Mouse (Mus musculus) stomach, embryonic 16.5 days (tissue): ENCODE results near the gene Cttn. TPM values are rescaled to one million over a fixed set of nuclear protein-coding genes. Genes with fewer than 3 reads are reported as not detected.

ENCODE experiments used
- ATAC-seq: fragments of 200-750 bp; cut with Nextera tagmentation; 2 replicates; pipeline ENCODE4 v1.8.0; 2017; ENCODE audit warnings: moderate number of reproducible peaks, moderate TSS enrichment; ENCODE audit not compliant: insufficient read depth, low FRiP score
- H3K27ac ChIP-seq: fragments of 300-500 bp; sonication (generic); 2 replicates; pipeline ENCODE4 v1.5.1; 2014; ENCODE audit warnings: low read length
- H3K27me3 ChIP-seq: fragments of 300-500 bp; sonication (generic); 2 replicates; pipeline ENCODE4 v1.6.1; 2014; ENCODE audit warnings: low read length, control low read depth, mixed read lengths; ENCODE audit not compliant: control insufficient read depth, insufficient read depth
- H3K36me3 ChIP-seq: fragments of 300-500 bp; sonication (generic); 2 replicates; pipeline ENCODE4 v1.6.1; 2014; ENCODE audit warnings: low read length; ENCODE audit not compliant: control insufficient read depth, insufficient read depth
- H3K4me1 ChIP-seq: fragments of 300-500 bp; sonication (generic); 2 replicates; pipeline ENCODE4 v1.6.1; 2014; ENCODE audit warnings: low read length, control low read depth, mixed read lengths; ENCODE audit not compliant: control insufficient read depth, insufficient read depth
- H3K4me2 ChIP-seq: fragments of 300-500 bp; sonication (generic); 2 replicates; pipeline ENCODE4 v1.6.1; 2014; ENCODE audit warnings: low read depth, low read length, mixed read lengths
- H3K4me3 ChIP-seq: fragments of 300-500 bp; sonication (generic); replicated peaks from 2 replicates; pipeline ENCODE4 v1.5.1; 2014; ENCODE audit warnings: mild to moderate bottlenecking, low read length
- H3K9ac ChIP-seq: fragments of 300-500 bp; sonication (generic); 2 replicates; pipeline ENCODE4 v1.6.1; 2014; ENCODE audit warnings: low read length
- H3K9me3 ChIP-seq: fragments of 300-500 bp; sonication (generic); replicated peaks from 2 replicates; pipeline ENCODE4 v1.6.1; 2016; ENCODE audit warnings: low read length, control low read depth; ENCODE audit not compliant: control insufficient read depth
- WGBS: fragments of 180-500 bp; shearing (Covaris S2); extraction: QIAGEN DNeasy Blood & Tissue Kit; methylation state at CpG from one replicate; pipeline ENCODE4 v1.1.7; 2014; 5-methylcytosine and 5-hydroxymethylcytosine counted together
- polyA plus RNA-seq: library from polyadenylated mRNA; unstranded; fragments of >200 nt; fragmentation: Nextera tagmentation; extraction: Ambion mirVana; gene quantifications from 2 replicates; pipeline ENCODE4 v1.2.1, GENCODE M21; 2015

Cttn gene
- polyA plus RNA-seq, 1 experiment from 2014 or later, result 184 TPM

DNA sequence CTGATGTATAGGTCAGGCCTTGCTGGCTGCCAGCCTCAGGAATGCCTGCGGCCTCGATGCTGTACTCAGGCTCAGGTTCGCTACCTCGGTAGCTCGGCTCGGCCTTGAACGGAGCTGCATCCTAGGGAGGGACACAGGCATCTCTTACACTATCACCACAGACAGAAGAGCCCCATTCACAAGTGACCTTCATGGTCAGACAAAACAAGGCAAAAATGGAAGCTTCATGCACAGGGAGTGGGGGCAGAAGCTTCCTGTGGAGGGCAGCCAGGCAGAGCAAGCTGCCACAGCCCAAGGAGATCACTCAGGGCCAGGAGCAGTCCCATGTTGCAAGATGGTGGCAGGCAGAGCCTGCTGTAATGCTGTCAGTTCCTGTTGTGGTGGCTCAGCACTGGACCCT lies 32.0 kb downstream of the Cttn start:
- Histone ChIP-seq H3K36me3 (peaks cover 28% of the 10 kb centered on the region), H3K27me3 (no peaks in the 10 kb centered on the region)
- WGBS, result 95% methylated on average over 7 of the region's 7 CpGs

DNA sequence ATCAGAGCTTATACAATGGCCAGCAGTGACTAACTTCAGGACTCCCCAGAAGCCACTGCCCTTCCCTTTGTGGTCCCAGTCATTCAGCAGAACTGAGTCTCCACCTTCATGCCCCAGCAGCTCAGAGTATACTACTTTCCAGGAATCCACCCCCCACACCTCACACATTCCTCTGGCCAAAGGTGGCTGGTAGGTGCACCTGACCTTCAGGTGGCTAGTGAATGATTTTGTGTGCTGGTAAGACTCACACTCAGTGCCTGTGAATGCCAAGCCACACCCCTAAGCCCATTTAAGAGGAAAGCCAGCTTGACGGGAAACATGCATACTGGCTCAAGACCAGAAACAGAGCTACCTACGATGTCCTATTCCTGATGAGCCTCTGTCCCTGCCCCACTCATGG lies 37.9 kb downstream of the Cttn start:
- Histone ChIP-seq H3K27me3 (no peaks in the 10 kb centered on the region), H3K27ac (no peak overlapping the region), H3K9me3 (no peaks in the 10 kb centered on the region), H3K4me1 (no peaks in the 10 kb centered on the region), H3K36me3 (peaks cover 9% of the 10 kb centered on the region; the same call in 1 of the 2 replicates), H3K9ac (no peak overlapping the region), H3K4me2 (no peak overlapping the region), H3K4me3 (no peak overlapping the region)
- WGBS, result 57% methylated on average over 2 of the region's 2 CpGs
- ATAC-seq, result no peak

More for the DNA sequence above, 32.0 kb downstream of the Cttn start:
- Histone ChIP-seq H3K9me3 (no peaks in the 10 kb centered on the region), H3K4me3 (no peak overlapping the region), H3K27ac (no peak overlapping the region), H3K4me2 (no peak overlapping the region), H3K4me1 (no peaks in the 10 kb centered on the region), H3K9ac (no peak overlapping the region)
- ATAC-seq, result peak; percentile 18; the same call in 1 of the 2 replicates

DNA sequence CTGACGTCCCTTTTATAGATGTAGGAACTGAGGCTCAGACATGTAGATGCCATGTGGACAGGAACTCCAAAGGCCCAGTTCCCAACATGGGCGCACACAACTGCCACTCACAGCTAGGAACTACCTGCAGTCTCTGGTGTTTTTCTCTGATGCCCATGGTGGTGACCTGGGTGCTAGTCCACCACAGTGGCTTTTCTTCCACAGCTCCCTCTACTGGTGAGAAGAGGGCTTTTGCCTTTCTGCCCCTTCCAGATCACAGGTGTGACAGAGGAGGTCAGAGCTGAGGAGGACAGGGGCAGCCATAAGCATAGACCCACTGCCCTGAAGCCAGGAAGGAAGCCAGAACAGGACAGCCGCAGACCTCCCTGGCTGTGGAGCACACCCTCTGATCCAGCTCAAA lies 43.3 kb downstream of the Cttn start:
- Histone ChIP-seq H3K27me3 (no peaks in the 10 kb centered on the region), H3K36me3 (no peaks in the 10 kb centered on the region), H3K4me3 (no peak overlapping the region), H3K9ac (no peak overlapping the region), H3K9me3 (no peaks in the 10 kb centered on the region), H3K4me1 (no peaks in the 10 kb centered on the region), H3K27ac (no peak overlapping the region), H3K4me2 (no peak overlapping the region)
- WGBS, result 82% methylated on average over 3 of the region's 3 CpGs
- no peak for ATAC-seq

DNA sequence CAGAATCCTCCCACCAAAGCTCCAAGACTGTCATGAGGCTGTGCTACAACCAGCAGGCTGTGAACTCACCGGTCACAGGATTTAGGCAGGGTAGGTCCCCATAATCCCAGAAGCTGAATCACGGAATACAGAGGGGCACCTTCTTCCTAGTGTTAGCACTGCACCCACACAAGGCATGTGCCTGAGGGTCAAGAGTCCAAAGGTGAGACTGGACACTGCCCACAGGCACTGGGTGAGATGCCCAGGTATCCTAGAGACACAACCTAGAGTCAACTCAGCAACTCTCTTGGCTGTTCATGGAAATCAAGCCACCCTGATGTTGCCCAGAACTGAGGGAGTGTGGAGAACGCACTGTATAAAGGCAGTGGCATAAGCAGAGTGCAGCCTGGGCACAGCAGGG lies 44.2 kb downstream of the Cttn start:
- Histone ChIP-seq H3K9me3 (no peaks in the 10 kb centered on the region), H3K27ac (no peak overlapping the region), H3K4me3 (no peak overlapping the region), H3K36me3 (no peaks in the 10 kb centered on the region), H3K4me2 (no peak overlapping the region), H3K27me3 (no peaks in the 10 kb centered on the region), H3K9ac (no peak overlapping the region), H3K4me1 (no peaks in the 10 kb centered on the region)
- no peak for ATAC-seq
- WGBS, result 85% methylated on average over 3 of the region's 3 CpGs

- Histone ChIP-seq H3K27ac (no peak overlapping the region), H3K4me3 (no peak overlapping the region), H3K9me3 (no peaks in the 10 kb centered on the region), H3K9ac (no peak overlapping the region), H3K4me2 (no peak overlapping the region), H3K27me3 (no peaks in the 10 kb centered on the region), H3K36me3 (no peaks in the 10 kb centered on the region), H3K4me1 (no peaks in the 10 kb centered on the region)
- no peak for ATAC-seq
- 8% methylated on average over 8 of the region's 8 CpGs for WGBS
Measured at GRCm38 (mm10) chr7:144425953-144426352, 44.9 kb downstream of the Cttn start.

DNA sequence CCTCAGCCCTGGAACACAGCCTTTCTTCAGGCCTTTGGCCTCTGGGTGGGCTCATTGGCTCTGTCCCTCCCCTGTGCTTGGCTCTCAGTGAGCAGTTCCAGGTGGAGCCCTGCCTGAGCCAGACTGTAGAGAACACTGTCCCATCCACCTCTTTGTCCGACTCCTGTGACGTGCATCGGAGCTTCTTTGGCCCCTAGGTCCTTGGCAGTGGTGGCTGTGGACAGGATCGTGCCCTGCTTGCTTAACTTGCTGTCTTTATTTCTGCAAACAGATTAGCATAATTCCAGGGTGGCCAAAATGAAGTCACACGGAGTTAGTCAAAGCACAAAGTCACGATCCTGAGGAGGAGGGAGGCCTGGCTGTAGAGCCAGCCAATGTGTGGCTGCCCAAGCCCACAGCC lies 49.3 kb downstream of the Cttn start:
- Histone ChIP-seq H3K4me2 (no peak overlapping the region), H3K4me1 (peaks cover 10% of the 10 kb centered on the region), H3K27me3 (no peaks in the 10 kb centered on the region), H3K36me3 (no peaks in the 10 kb centered on the region), H3K9ac (no peak overlapping the region), H3K27ac (no peak overlapping the region), H3K4me3 (no peak overlapping the region), H3K9me3 (no peaks in the 10 kb centered on the region)
- 74% methylated on average over 6 of the region's 6 CpGs for WGBS
- no peak for ATAC-seq

DNA sequence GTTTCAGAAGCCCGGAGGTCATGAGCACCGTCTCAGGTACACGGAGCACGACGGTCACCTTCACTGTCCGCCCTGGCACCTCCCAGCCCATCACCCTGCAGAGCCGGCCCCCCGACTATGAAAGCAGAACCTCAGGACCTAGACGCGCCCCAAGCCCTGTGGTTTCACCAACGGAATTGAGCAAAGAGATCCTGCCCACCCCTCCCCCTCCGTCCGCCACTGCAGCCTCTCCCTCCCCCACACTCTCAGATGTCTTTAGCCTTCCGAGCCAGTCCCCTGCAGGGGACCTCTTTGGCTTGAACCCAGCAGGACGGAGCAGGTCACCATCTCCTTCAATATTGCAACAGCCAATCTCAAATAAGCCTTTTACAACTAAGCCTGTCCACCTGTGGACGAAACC lies 50.3 kb downstream of the Cttn start:
- Histone ChIP-seq H3K4me1 (peaks cover 10% of the 10 kb centered on the region), H3K36me3 (no peaks in the 10 kb centered on the region), H3K27me3 (no peaks in the 10 kb centered on the region), H3K9ac (no peak overlapping the region), H3K9me3 (no peaks in the 10 kb centered on the region), H3K4me2 (no peak overlapping the region), H3K4me3 (no peak overlapping the region), H3K27ac (no peak overlapping the region)
- no peak for ATAC-seq
- 30% methylated on average over 16 of the region's 16 CpGs for WGBS

- no peaks in the 10 kb centered on the region for H3K27me3 ChIP-seq
- no peaks in the 10 kb centered on the region for H3K36me3 ChIP-seq
- no peaks in the 10 kb centered on the region for H3K9me3 ChIP-seq
- ATAC-seq, result peak; percentile 86; the same call in 1 of the 2 replicates
- H3K4me3 ChIP-seq, result no peak overlapping the region
- peaks cover 15% of the 10 kb centered on the region for H3K4me1 ChIP-seq
- H3K9ac ChIP-seq, result no peak overlapping the region; the same call in 1 of the 2 replicates
- H3K27ac ChIP-seq, result peak overlapping the region; percentile 85
- WGBS, result 24% methylated on average over 16 of the region's 16 CpGs
- H3K4me2 ChIP-seq, result peak overlapping the region; percentile 22; the same call in 1 of the 2 replicates
Measured at GRCm38 (mm10) chr7:144417644-144418343, 53.0 kb downstream of the Cttn start.

GRCm38 (mm10) chr7:144417234-144417633 lies 53.6 kb downstream of the Cttn start:
- Histone ChIP-seq H3K9me3 (no peaks in the 10 kb centered on the region), H3K4me1 (peaks cover 17% of the 10 kb centered on the region), H3K27ac (0 out of 2 replicates have a peak overlapping the region, but pooled peaks have one; percentile 31), H3K27me3 (no peaks in the 10 kb centered on the region), H3K36me3 (no peaks in the 10 kb centered on the region), H3K4me2 (0 out of 2 replicates have a peak overlapping the region, but pooled peaks have one; percentile 22), H3K4me3 (no peak overlapping the region), H3K9ac (no peak overlapping the region)
- WGBS, result 50% methylated on average over 2 of the region's 2 CpGs
- no peak for ATAC-seq
